Mouse (Mus musculus) ES-E14 (cell line): ENCODE results near the gene Mettl21c. TPM values are rescaled to one million over a fixed set of nuclear protein-coding genes. Genes with fewer than 3 reads are reported as not detected.
A peak's percentile ranks its signal among the peaks of the same experiment; 100 is the strongest.

ENCODE experiments used
- DNase-seq: peaks from one replicate; pipeline ENCODE4 v3.0.0-alpha.2; 2013; ENCODE audit warnings: low read depth, low spot score
- H3K27ac ChIP-seq: 2 replicates; pipeline ENCODE4 v1.5.1; 2012; ENCODE audit warnings: low read depth, mild to moderate bottlenecking, low read length, moderate library complexity, mixed read lengths; ENCODE audit not compliant: poor library complexity, insufficient read depth, severe bottlenecking
- H3K36me3 ChIP-seq: 2 replicates; pipeline ENCODE4 v1.6.1; 2012; ENCODE audit warnings: mild to moderate bottlenecking, low read length, moderate library complexity, mixed read lengths; ENCODE audit not compliant: control insufficient read depth, poor library complexity, insufficient read depth, severe bottlenecking
- H3K4me1 ChIP-seq, 2 experiments: fragments of 150-350 bp in 1 of 2; sonication (generic) in 1 of 2; 2 replicates each; pipeline ENCODE4 v1.6.1; 2012; ENCODE audit warnings: low read length in 2 of 2, mild to moderate bottlenecking in 1 of 2, mixed read lengths in 1 of 2; ENCODE audit not compliant: control insufficient read depth in 2 of 2, insufficient read depth in 2 of 2, poor library complexity in 1 of 2
- H3K4me3 ChIP-seq, 2 experiments: fragments of 150-350 bp in 1 of 2; sonication (generic) in 1 of 2; 2 replicates each; pipeline ENCODE4 v1.5.1; 2012; ENCODE audit warnings: low read length in 2 of 2, low read depth in 1 of 2, mild to moderate bottlenecking in 1 of 2, mixed read lengths in 1 of 2; ENCODE audit not compliant: insufficient read depth in 1 of 2, poor library complexity in 1 of 2, severe bottlenecking in 1 of 2
- H3K9ac ChIP-seq: 2 replicates; pipeline ENCODE4 v1.6.1; 2012; ENCODE audit warnings: low read depth, mild to moderate bottlenecking, low read length, mixed read lengths; ENCODE audit not compliant: poor library complexity, insufficient read depth, severe bottlenecking
- H3K9me3 ChIP-seq: fragments of 150-350 bp; sonication (generic); 2 replicates; pipeline ENCODE4 v1.6.1; 2012; ENCODE audit warnings: low read depth, mild to moderate bottlenecking, low read length; ENCODE audit not compliant: control insufficient read depth, insufficient read depth
- CHD2 ChIP-seq: IDR thresholded peaks from 2 replicates; pipeline ENCODE4 v1.6.1; 2014; ENCODE audit warnings: mild to moderate bottlenecking, low read depth, low read length, inconsistent platforms
- HCFC1 ChIP-seq: IDR thresholded peaks from 2 replicates; pipeline ENCODE4 v1.6.1; 2012; ENCODE audit warnings: low read length, inconsistent platforms, borderline replicate concordance; ENCODE audit not compliant: insufficient read depth
- MAFK ChIP-seq: IDR thresholded peaks from 2 replicates; pipeline ENCODE4 v1.6.1; 2014; ENCODE audit warnings: mild to moderate bottlenecking, low read depth, low read length, inconsistent platforms; ENCODE audit not compliant: insufficient read depth
- ZC3H11A ChIP-seq: IDR thresholded peaks from 2 replicates; pipeline ENCODE4 v1.6.1; 2012; ENCODE audit warnings: low read depth, mild to moderate bottlenecking, inconsistent platforms, low read length, borderline replicate concordance
- ZNF384 ChIP-seq: IDR thresholded peaks from 2 replicates; pipeline ENCODE4 v1.6.1; 2012; ENCODE audit warnings: low read depth, low read length, inconsistent platforms
- in situ Hi-C, 2 experiments: fragments of 600-800 bp; cut with MboI; formaldehyde crosslinking; loops; one replicate each; pipeline ENCODE4 v1.15.1; 2025; ENCODE audit warnings: low sequenced_read_pairs in 2 of 2, inconsistent platforms in 1 of 2; ENCODE audit not compliant: unreplicated experiment in 2 of 2
- total RNA-seq: library from RNA; depleted of rRNA; stranded (reverse); fragments of 300-350 nt; gene quantifications from 2 replicates; pipeline ENCODE4 v1.2.3, GENCODE M21; 2012; rRNA removed

Gene Mettl21c
- total RNA-seq, 1 experiment = 0.45 TPM

DNA sequence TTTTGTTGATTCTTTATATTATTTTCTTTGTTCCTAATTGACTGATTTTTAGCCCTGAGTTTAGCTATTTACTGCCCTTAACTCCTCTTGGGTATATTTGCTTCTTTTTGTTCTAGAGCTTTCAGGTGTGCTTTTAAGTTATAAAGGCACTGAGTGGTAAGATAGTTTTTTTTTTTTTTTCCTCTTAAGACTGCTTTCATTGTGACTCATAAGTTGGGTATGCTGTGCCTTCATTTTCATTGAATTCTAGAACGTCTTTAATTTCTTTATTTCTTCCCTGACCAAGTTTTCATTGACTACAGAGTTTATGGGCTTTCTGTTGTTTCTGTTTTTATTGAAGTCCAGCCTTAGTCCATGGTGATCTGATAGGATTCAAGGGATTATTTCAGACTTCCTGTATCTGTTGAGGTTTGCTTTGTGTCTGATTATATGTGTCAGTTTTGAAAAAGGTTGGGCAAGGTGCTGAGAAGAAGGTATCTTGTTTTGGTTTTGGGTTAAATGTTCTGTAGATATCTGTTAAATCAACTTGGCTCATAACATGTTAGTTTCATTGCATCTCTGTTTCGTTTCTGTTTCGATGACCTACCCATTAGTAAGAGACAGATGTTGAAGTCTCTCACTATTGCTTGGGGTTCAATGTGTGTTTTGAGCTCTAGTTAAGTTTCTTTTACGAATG is 22.8 kb downstream of the Mettl21c start:
- no peaks in the 10 kb centered on the region for H3K4me1 ChIP-seq
- peaks cover 4% of the 10 kb centered on the region for H3K36me3 ChIP-seq
- no peak for DNase-seq
- no peak overlapping the region for H3K4me3 ChIP-seq
- no peak overlapping the region for H3K9ac ChIP-seq
- H3K9me3 ChIP-seq = no peaks in the 10 kb centered on the region
- H3K27ac ChIP-seq = no peak overlapping the region
- in situ Hi-C loops = no loop called here
- TF ChIP-seq MAFK (no peak), HCFC1 (no peak), CHD2 (no peak), ZC3H11A (no peak), ZNF384 (no peak)

GRCm38 (mm10) chr1:43971089-43971488 is 48.7 kb downstream of the Mettl21c start:
- H3K9me3 ChIP-seq = no peaks in the 10 kb centered on the region
- in situ Hi-C loops = no loop called here
- H3K36me3 ChIP-seq = peaks cover 2% of the 10 kb centered on the region
- DNase-seq = peak; percentile 22
- peaks cover 2 to 4% of the 10 kb centered on the region in 2 experiments; a peak in 2 of 4 replicates for H3K4me1 ChIP-seq
- H3K4me3 ChIP-seq = no peak overlapping the region
- H3K27ac ChIP-seq = no peak overlapping the region
- no peak overlapping the region for H3K9ac ChIP-seq
- TF ChIP-seq ZNF384 (no peak), MAFK (no peak), CHD2 (no peak), HCFC1 (no peak), ZC3H11A (no peak)

DNA sequence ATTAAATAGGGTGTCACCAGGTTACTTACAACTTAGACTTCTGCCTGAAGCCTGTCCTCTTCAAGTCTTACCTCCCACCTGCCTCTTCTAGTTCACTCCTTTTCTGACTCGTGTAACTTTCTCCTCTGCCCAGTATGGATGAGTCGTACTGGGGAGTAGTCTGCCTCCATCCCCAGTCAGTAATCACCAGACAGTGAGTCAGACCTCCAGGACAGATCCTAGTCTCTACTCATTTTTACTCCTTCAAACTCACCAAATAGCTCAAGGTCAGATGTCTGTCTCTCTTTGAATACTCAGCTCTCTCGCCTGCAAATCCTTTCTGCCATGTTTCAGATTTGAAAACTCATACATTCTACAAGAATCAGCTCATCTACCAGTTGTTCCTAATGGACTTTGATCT is 50.5 kb downstream of the Mettl21c start:
- Histone ChIP-seq H3K9ac (no peak overlapping the region), H3K9me3 (no peaks in the 10 kb centered on the region), H3K4me3 (no peak overlapping the region), H3K36me3 (peaks cover 3% of the 10 kb centered on the region), H3K27ac (no peak overlapping the region), H3K4me1 (peaks cover 2 to 4% of the 10 kb centered on the region in 2 experiments; a peak in 2 of 4 replicates)
- DNase-seq = peak; percentile 8
- in situ Hi-C loops = no loop called here
- TF ChIP-seq HCFC1 = no peak

- Histone ChIP-seq H3K4me1 (peaks cover 2 to 4% of the 10 kb centered on the region in 2 experiments; a peak in 2 of 4 replicates), H3K9me3 (no peaks in the 10 kb centered on the region), H3K36me3 (peaks cover 5% of the 10 kb centered on the region), H3K4me3 (no peak overlapping the region), H3K9ac (no peak overlapping the region), H3K27ac (no peak overlapping the region)
- in situ Hi-C loops = no loop called here
- TF ChIP-seq ZC3H11A (no peak), MAFK (no peak), CHD2 (no peak), ZNF384 (no peak), HCFC1 (no peak)
- peak; percentile 30 for DNase-seq
These were observed 53.1 kb downstream of the Mettl21c start for GRCm38 (mm10) chr1:43966756-43967155.

GRCm38 (mm10) chr1:43964381-43964780 is 55.5 kb downstream of the Mettl21c start:
- Histone ChIP-seq H3K36me3 (peaks cover 5% of the 10 kb centered on the region), H3K4me1 (no peaks in the 10 kb centered on the region), H3K4me3 (no peak overlapping the region), H3K27ac (no peak overlapping the region), H3K9me3 (no peaks in the 10 kb centered on the region), H3K9ac (no peak overlapping the region)
- TF ChIP-seq ZC3H11A (no peak), CHD2 (no peak), ZNF384 (no peak), MAFK (no peak), HCFC1 (no peak)
- DNase-seq = no peak
- in situ Hi-C loops = no loop called here

Other genes with a start within 250 kb of the Mettl21c start
- 36.2 and 49.0 TPM in 2 replicates for gene Uxs1, start 192.2 kb downstream of the Mettl21c start, total RNA-seq
- gene Tpp2, start 86.4 kb downstream of the Mettl21c start, total RNA-seq = 39.0 and 59.6 TPM in 2 replicates
- gene Gm8251, start 41.9 kb upstream of the Mettl21c start, total RNA-seq = 0.18 and 0.21 TPM in 2 replicates
- 19.4 and 34.2 TPM in 2 replicates for gene Tex30, start 82.4 kb upstream of the Mettl21c start, total RNA-seq
- gene Kdelc1, start 98.8 kb upstream of the Mettl21c start, total RNA-seq = 28.4 and 35.4 TPM in 2 replicates
- 10.6 and 10.9 TPM in 2 replicates for gene Bivm, start 98.9 kb upstream of the Mettl21c start, total RNA-seq
- 20.6 and 23.3 TPM in 2 replicates for gene Ercc5, start 127.7 kb upstream of the Mettl21c start, total RNA-seq
- not detected in 2 replicates for gene Mettl21e, start 198.9 kb upstream of the Mettl21c start, total RNA-seq